Mouse (Mus musculus): ENCODE measurements around the gene Yipf1.

Yipf1 gene

DNA sequence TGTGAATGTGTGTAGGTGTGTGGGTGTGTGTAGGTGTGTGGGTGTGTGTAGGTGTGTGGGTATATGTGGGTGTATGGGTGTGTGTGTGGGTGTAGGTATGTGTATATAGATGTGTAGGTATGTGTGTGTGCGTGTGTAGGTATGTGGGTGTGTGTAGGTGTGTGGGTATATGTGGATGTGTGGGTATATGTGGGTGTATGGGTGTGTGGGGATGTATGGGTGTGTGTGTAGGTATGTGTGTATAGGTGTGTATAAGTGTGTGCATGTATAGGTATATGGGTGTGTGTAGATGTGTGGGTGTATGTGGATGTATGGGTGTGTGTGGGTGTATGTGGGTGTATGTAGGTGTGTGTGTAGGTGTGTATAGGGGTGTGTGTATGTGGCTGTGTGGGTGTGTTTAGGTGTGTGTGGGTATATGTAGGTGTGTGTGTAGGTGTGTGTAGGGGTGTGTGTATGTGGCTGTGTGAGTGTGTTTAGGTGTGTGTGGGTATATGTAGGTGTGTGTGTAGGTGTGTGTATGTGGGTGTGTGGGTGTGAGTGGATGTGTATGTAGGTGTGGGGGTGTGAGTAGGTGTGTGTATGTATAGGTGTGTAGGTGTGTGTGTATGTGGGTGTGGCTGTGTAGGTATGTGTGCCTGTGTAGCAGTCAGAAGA, 13.1 kb upstream of the Yipf1 start:
- H3K36me3 ChIP-seq (ENCODE audit: control insufficient read depth, insufficient read depth, low read length, poor library complexity, severe bottlenecking): no peaks in the 10 kb centered on the region
- DNase-seq (ENCODE audit: low read depth, low spot score): no peak
- H3K27me3 ChIP-seq (ENCODE audit: control insufficient read depth, insufficient read depth, low read length, poor library complexity, severe bottlenecking): no peaks in the 10 kb centered on the region

DNA sequence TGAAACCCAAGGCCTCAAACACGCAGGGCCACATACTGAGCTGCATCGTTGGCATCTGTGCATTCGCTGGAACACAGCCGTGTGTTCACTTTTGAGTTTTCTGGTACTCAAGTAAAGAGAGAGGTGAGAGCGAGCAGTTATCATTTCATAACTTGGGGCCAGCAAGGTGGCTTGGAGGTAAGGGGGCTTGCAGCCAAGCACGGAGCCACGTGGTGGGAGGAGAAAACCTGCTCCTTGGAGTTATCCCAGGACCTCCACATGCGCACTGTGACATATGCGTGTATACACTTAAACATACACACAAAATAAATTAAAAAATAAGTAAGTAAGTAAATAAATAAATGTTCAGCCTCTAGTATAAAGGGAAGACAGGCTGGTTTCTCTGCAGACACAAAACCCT, 11.9 kb upstream of the Yipf1 start:
- no peaks in the 10 kb centered on the region for H3K36me3 ChIP-seq (ENCODE audit: control insufficient read depth, insufficient read depth, low read length, poor library complexity, severe bottlenecking)
- H3K27me3 ChIP-seq (ENCODE audit: control insufficient read depth, insufficient read depth, low read length, poor library complexity, severe bottlenecking): no peaks in the 10 kb centered on the region
- no peak for DNase-seq (ENCODE audit: low read depth, low spot score)

DNA sequence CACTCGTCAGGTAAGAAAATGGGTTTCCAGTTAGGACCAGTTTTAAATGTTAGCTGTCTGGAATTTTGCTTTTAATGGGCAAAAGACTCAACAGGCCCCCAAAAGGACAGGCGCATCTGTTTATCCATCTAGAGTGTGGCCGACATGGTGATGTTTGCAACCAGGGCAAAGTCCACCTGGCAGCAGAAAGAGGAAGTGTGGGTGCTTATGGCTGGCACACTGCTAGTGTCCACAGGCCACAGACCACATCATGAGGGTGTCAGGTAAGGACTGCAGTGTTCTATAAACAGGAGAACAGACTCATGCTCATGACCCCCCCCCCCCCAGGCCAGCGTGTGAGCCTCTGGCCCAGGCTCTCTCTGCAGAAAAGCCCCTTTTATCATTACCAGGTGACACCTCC, 11.3 kb upstream of the Yipf1 start:
- DNase-seq (ENCODE audit: low read depth, low spot score): peak; percentile 16
- Histone ChIP-seq H3K36me3 (ENCODE audit: control insufficient read depth, insufficient read depth, low read length, poor library complexity, severe bottlenecking) (no peaks in the 10 kb centered on the region), H3K27me3 (ENCODE audit: control insufficient read depth, insufficient read depth, low read length, poor library complexity, severe bottlenecking) (no peaks in the 10 kb centered on the region)

DNA sequence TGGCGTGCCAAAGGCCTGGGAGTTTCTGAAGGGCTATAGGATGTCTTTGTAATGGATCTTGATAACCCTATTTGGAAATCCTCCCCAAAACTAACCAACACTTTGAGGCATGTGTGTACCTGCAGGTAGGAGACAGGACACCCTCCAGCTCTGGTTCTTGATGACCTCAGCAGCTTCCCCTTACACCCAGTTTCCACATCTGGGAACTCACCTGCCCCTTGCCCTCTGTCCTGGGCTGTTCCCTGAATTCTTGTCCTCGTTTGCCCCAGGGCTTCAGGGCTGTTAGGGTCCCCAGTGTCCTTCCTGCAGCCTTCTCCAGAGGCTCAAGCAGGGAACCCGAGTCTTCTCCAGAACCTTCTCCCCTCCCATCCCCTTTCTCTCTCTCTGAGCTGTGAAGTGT, 10.6 kb upstream of the Yipf1 start:
- DNase-seq (ENCODE audit: low read depth, low spot score): no peak
- H3K36me3 ChIP-seq (ENCODE audit: control insufficient read depth, insufficient read depth, low read length, poor library complexity, severe bottlenecking): no peaks in the 10 kb centered on the region

DNA sequence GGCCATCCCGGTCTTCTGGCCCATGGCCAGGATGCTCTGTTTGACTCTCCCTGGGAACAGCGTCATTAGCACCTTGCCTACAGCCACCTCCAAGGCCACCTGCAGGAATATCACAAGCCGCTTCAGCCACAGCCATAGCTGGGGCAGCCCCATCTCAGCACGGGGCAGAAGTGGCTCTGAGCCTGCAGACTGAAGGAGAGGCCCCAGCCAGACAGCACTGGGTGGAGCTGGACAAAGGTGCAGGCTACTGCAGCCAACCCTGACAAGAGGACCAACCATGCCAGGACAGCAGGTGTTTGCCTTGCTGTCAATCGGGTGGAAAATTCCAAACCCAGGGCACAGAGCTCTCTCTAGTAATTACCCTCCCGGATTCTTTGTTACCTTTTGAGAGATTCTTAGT, 7.2 kb upstream of the Yipf1 start, which contains the start of gene Dio1:
Dio1 (minus strand) TSS at position 204 of the 400 bp plus-strand sequence.
- Histone ChIP-seq H3K36me3 (ENCODE audit: control insufficient read depth, insufficient read depth, low read length, poor library complexity, severe bottlenecking) (no peaks in the 10 kb centered on the region), H3K27me3 (ENCODE audit: control insufficient read depth, insufficient read depth, low read length, poor library complexity, severe bottlenecking) (no peaks in the 10 kb centered on the region)
- no peak for DNase-seq (ENCODE audit: low read depth, low spot score)

More for the DNA sequence above, 10.6 kb upstream of the Yipf1 start:
- H3K27me3 ChIP-seq (ENCODE audit: control insufficient read depth, insufficient read depth, low read length, poor library complexity, severe bottlenecking): no peaks in the 10 kb centered on the region

DNA sequence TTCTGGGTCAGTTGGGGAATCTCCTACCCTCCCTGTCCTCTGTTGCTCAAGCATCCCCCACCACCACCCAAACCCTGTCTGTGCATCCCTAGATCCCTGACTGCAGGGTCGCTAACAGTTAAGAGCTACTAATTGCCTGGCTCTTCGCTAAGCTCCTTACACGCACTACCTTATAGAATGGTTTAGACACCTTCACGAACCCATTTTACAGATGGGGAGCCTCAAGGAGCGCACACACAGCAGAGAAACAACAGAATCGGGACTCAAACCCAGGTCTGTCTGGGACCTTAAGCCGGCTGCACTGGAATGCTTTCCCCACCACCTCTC, 279 bp downstream of the Yipf1 start:
- peaks cover 6% of the 10 kb centered on the region for H3K36me3 ChIP-seq (ENCODE audit: control insufficient read depth, insufficient read depth, low read length, poor library complexity, severe bottlenecking)
- DNase-seq (ENCODE audit: low read depth, low spot score): no peak
- no peaks in the 10 kb centered on the region for H3K27me3 ChIP-seq (ENCODE audit: control insufficient read depth, insufficient read depth, low read length, poor library complexity, severe bottlenecking)

DNA sequence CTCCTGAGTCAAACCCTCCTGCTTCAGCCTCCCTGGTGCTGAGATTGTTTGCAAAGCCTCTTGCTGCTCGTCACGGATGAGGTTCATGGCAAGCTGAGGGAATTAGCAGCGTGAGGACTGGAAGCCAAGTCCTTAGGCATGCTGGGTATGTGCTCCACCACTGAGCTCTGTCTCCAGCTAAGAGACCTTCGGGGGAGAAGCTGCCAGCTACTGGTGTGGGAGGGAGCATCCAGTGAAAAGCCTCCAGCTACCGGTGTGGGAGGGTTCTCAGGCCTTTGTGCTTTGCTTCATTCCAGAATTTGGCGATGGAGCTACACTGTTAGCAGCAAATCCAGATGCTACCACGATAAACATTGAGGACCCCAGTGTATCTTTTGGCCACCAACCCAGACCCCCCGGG, 4.5 kb downstream of the Yipf1 start:
- H3K27me3 ChIP-seq (ENCODE audit: control insufficient read depth, insufficient read depth, low read length, poor library complexity, severe bottlenecking): no peaks in the 10 kb centered on the region
- no peak for DNase-seq (ENCODE audit: low read depth, low spot score)
- peaks cover 9% of the 10 kb centered on the region for H3K36me3 ChIP-seq (ENCODE audit: control insufficient read depth, insufficient read depth, low read length, poor library complexity, severe bottlenecking)

DNA sequence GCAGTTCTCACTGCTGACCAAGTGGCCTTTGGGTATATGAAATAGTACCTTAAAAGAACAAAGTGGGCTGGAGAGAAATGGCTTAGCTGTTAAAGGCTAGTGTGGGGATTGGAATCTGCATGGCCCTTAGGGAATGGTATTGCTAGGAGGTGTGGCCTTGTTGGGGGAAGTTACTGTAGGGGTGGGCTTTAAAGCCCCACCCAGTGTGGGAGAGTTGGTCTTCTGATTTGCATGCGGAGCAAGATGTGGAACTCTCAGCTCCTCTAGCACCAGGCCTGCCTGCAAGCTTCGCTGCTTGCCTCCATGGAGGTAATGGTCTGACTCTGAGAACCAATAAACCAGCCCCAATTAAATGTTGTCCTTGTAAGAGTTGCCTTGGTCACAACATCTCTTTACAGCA, 6.9 kb downstream of the Yipf1 start:
- Histone ChIP-seq H3K27me3 (ENCODE audit: control insufficient read depth, insufficient read depth, low read length, poor library complexity, severe bottlenecking) (no peaks in the 10 kb centered on the region), H3K36me3 (ENCODE audit: control insufficient read depth, insufficient read depth, low read length, poor library complexity, severe bottlenecking) (peaks cover 13% of the 10 kb centered on the region)
- peak; percentile 67 for DNase-seq (ENCODE audit: low read depth, low spot score)

DNA sequence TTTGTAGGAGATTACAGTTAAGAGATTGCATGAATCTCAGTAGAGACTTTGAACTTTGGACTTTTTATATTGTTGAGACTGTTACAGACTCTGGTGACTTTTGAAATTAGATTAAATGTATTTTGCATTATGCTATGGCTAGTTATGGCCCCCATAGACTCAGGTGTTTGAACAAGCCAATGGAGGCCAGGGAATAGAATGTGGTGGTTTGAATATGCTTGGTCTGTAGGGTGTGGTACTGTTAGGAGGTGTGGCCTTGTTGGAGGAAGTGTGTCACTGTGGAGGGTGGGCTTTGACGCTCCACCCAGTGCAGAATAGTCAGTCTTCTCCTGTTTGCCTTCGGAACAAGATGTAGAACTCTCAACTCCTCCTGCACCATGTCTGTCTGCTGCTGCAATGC, 8.9 kb downstream of the Yipf1 start:
- DNase-seq (ENCODE audit: low read depth, low spot score): no peak
- Histone ChIP-seq H3K36me3 (ENCODE audit: control insufficient read depth, insufficient read depth, low read length, poor library complexity, severe bottlenecking) (peaks cover 16% of the 10 kb centered on the region), H3K27me3 (ENCODE audit: control insufficient read depth, insufficient read depth, low read length, poor library complexity, severe bottlenecking) (no peaks in the 10 kb centered on the region)

DNA sequence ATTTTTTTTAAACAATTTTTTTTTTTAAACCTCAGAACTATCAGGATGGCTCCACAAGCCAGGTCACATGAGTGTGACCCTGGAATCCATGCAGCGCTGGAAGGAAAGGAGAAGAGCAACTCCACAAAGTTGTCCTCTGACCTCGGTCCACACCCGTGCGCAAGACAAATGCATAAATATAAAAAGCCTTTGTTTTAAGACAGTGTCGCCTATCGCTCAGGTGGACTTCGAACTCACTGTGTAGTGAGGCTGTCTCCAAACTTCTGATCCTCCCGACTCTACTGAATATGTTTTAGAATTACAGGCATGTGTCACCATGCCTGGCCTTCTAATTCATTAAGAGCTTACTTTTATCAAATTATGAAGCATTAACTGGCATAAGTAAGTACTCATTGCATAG, 14.4 kb downstream of the Yipf1 start:
- no peak for DNase-seq (ENCODE audit: low read depth, low spot score)
- no peaks in the 10 kb centered on the region for H3K27me3 ChIP-seq (ENCODE audit: control insufficient read depth, insufficient read depth, low read length, poor library complexity, severe bottlenecking)

DNA sequence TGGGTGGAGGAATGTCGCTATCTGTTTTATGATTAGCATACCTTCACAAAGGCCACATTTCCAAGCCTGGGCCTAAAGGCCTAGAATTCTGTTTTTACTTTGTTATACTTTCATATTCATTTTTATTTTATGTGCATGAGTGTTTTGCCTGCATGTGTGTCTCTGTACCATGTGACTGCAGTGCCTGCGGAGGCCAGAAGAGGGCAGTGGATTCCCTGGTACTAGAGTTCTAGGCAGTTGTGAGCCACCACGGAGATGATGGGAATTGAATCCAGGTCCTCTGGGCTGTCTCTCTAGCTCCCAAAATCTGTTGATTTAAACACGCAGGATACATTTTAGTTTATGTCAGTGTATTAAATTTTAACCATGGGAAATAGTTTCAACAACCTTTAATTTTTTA, 19.4 kb downstream of the Yipf1 start:
- Histone ChIP-seq H3K36me3 (ENCODE audit: control insufficient read depth, insufficient read depth, low read length, poor library complexity, severe bottlenecking) (peaks cover 10% of the 10 kb centered on the region; the same call in 1 of the 2 replicates), H3K27me3 (ENCODE audit: control insufficient read depth, insufficient read depth, low read length, poor library complexity, severe bottlenecking) (no peaks in the 10 kb centered on the region)
- DNase-seq (ENCODE audit: low read depth, low spot score): peak; percentile 32

More for the DNA sequence above, 14.4 kb downstream of the Yipf1 start:
- peaks cover 13% of the 10 kb centered on the region for H3K36me3 ChIP-seq (ENCODE audit: control insufficient read depth, insufficient read depth, low read length, poor library complexity, severe bottlenecking)

DNA sequence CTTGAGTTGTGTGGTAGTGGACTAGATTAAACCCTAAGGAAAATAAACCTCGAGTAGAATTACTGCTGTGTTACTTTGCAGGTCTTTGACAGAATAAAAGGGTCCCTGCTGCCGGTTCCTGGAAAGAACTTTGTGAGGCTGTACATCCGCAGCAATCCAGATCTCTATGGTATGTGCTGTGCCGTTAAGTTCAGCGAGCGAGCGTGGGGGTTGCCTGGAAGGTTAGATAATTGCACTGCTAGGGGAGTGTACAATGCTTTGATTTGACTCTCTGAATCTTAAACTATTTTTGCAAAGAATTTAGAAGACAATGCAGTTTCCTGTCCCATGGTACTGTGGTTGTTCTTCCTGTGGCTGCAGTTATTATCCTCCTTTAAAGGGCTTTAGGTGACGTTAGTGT, 22.2 kb downstream of the Yipf1 start:
- no peaks in the 10 kb centered on the region for H3K27me3 ChIP-seq (ENCODE audit: control insufficient read depth, insufficient read depth, low read length, poor library complexity, severe bottlenecking)
- DNase-seq (ENCODE audit: low read depth, low spot score): no peak

DNA sequence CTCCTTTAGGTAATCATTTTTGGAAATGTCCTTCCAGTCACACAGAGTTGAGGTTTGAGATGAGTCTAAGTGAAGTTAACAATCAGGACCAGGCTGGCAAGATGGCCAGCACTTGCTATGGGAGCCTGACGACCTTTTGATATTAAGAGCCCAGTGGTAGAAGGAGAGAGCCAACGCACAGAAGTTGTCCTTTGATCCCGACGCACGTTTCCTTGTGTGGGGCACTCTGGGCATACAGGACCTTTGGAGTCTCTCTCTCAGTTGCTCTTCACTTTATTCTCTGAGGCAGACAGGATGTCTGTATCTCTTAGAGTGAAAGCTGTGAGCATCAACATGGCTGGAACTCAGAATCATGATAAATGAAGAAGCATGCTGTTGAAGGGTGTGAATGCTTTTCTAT, 23.3 kb downstream of the Yipf1 start:
- no peaks in the 10 kb centered on the region for H3K27me3 ChIP-seq (ENCODE audit: control insufficient read depth, insufficient read depth, low read length, poor library complexity, severe bottlenecking)
- no peak for DNase-seq (ENCODE audit: low read depth, low spot score)
- H3K36me3 ChIP-seq (ENCODE audit: control insufficient read depth, insufficient read depth, low read length, poor library complexity, severe bottlenecking): peaks cover 6% of the 10 kb centered on the region

More for the DNA sequence above, 22.2 kb downstream of the Yipf1 start:
- H3K36me3 ChIP-seq (ENCODE audit: control insufficient read depth, insufficient read depth, low read length, poor library complexity, severe bottlenecking): peaks cover 6% of the 10 kb centered on the region

DNA sequence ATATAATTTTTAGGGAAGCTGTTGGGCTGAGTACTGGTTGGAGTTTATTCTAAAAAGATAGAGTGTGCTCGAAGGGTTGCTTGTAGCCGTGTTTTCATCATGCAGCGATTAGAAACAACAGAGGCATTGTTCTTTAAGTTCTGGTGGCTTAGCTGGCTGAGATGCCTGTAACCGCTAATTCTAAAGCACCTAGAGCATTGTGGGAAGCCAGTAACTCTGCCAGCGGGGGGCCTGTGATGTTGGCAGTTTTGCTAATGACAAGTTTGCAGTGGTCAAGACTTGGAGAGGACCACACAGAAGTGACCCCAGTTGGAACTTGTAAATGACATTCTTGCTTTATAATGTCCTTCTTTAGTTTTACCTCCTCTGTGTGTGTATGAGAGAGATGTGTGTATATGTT, 27.2 kb downstream of the Yipf1 start:
- no peak for DNase-seq (ENCODE audit: low read depth, low spot score)
- peaks cover 1% of the 10 kb centered on the region for H3K36me3 ChIP-seq (ENCODE audit: control insufficient read depth, insufficient read depth, low read length, poor library complexity, severe bottlenecking)

DNA sequence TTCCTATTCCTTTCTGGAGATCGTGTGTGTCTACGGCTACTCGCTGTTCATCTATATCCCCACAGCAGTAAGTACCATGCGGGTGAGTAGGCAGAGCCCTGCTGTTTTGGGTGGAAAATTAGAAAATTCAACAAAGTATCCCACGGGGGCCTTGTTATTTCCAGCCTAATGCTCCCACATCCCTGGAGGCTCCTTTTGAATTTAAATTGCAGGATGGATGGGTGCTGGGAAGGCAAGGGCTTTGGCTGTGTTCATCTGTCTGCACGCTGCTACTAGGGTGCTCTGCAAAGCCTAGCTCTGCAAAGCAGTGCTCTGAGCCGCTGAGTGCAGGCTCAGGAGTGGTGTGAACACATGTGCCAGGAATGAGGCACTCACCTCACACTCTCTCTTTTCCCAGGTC, 30.4 kb downstream of the Yipf1 start:
- no peak for DNase-seq (ENCODE audit: low read depth, low spot score)
- Histone ChIP-seq H3K27me3 (ENCODE audit: control insufficient read depth, insufficient read depth, low read length, poor library complexity, severe bottlenecking) (no peaks in the 10 kb centered on the region), H3K36me3 (ENCODE audit: control insufficient read depth, insufficient read depth, low read length, poor library complexity, severe bottlenecking) (peaks cover 3% of the 10 kb centered on the region; the same call in 1 of the 2 replicates)

More for the DNA sequence above, 27.2 kb downstream of the Yipf1 start:
- H3K27me3 ChIP-seq (ENCODE audit: control insufficient read depth, insufficient read depth, low read length, poor library complexity, severe bottlenecking): no peaks in the 10 kb centered on the region

DNA sequence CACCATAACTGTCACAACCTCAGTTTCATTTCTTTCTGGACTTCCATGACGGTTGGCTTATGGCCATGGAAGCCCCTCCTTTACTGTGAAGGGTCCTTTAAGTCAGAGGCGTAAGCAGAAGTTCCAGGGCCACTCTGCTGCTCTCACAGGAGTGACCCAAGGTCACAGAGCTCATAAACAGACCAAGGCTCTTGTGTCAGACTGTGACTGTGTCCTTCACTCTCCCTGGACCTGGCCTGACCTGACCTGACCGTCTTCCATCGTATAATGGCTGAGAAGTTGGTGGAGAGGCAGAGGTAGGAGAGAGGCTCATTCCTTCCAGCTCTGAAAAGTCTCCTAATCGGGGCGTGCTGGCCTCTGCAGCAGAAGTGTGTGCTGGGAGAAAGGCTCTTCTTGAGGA, 33.1 kb downstream of the Yipf1 start:
- H3K27me3 ChIP-seq (ENCODE audit: control insufficient read depth, insufficient read depth, low read length, poor library complexity, severe bottlenecking): no peaks in the 10 kb centered on the region
- 0 out of 2 replicates have a peak, but pooled peaks cover 3% of the 10 kb centered on the region for H3K36me3 ChIP-seq (ENCODE audit: control insufficient read depth, insufficient read depth, low read length, poor library complexity, severe bottlenecking)
- no peak for DNase-seq (ENCODE audit: low read depth, low spot score)
